Mouse (Mus musculus): Measurements from ENCODE around the gene Slc16a5. TPM values are rescaled to one million over a fixed set of nuclear protein-coding genes. Genes with fewer than 3 reads are reported as not detected.

The Slc16a5 gene
- polyA plus RNA-seq, 1 experiment: 31.1 TPM

- Histone ChIP-seq H3K36me3 (ENCODE audit: control insufficient read depth, insufficient read depth, low read length) (peaks cover 7% of the 10 kb centered on the region), H3K4me1 (ENCODE audit: control insufficient read depth, insufficient read depth, low read length) (no peaks in the 10 kb centered on the region), H3K27ac (ENCODE audit: insufficient read depth, low read depth, low read length) (no peak overlapping the region), H3K27me3 (replicated peaks; ENCODE audit: control insufficient read depth, insufficient read depth, low read length) (no peaks in the 10 kb centered on the region; the same call in 1 of the 2 replicates), H3K4me3 (ENCODE audit: insufficient read depth, low read depth, low read length) (no peak overlapping the region)
- 94% methylated on average over 2 of the region's 2 CpGs for WGBS
- TF ChIP-seq POLR2A (IDR thresholded peaks at IDR 0.05; ENCODE audit: low read depth, low read length) (no peak), CTCF (conservative IDR thresholded peaks at IDR 0.05; ENCODE audit: insufficient read depth, insufficient read length, low read depth, low read length) (no peak)
- no peak for DNase-seq
Observed at GRCm38 (mm10) chr11:115522238-115522637, 60.0 kb downstream of the Slc16a5 start.

DNA sequence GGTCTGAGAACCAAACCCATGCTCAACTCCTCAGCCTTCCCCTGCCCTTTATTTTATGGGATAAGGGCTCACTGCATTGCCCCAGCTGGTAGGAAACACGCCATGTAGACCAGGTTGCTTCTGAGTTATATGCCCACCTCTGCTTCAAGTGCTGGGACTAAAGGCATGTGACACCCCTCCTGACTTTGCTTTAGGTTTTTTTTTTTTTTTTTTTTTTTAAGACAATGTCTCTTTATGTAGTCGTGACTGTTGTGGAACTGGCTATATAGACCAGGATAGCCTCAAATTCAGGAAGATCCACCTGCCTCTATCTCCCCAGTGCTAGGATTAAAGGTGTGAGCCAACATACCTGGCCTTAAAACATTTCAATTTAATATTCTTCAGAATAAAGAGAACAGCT lies 60.4 kb downstream of the Slc16a5 start:
- DNase-seq: no peak
- Histone ChIP-seq H3K36me3 (ENCODE audit: control insufficient read depth, insufficient read depth, low read length) (peaks cover 7% of the 10 kb centered on the region), H3K27me3 (replicated peaks; ENCODE audit: control insufficient read depth, insufficient read depth, low read length) (no peaks in the 10 kb centered on the region; the same call in 1 of the 2 replicates), H3K4me3 (ENCODE audit: insufficient read depth, low read depth, low read length) (no peak overlapping the region), H3K4me1 (ENCODE audit: control insufficient read depth, insufficient read depth, low read length) (no peaks in the 10 kb centered on the region), H3K27ac (ENCODE audit: insufficient read depth, low read depth, low read length) (no peak overlapping the region)
- TF ChIP-seq POLR2A (IDR thresholded peaks at IDR 0.05; ENCODE audit: low read depth, low read length) (no peak), CTCF (conservative IDR thresholded peaks at IDR 0.05; ENCODE audit: insufficient read depth, insufficient read length, low read depth, low read length) (no peak)
- whole genome bisulfite sequencing: 73% methylated on average over 2 of the region's 2 CpGs

Other genes with a start within 250 kb of the Slc16a5 start
- 0.34 and 0.42 TPM in 2 replicates for gene Grin2c, start 195.2 kb upstream of the Slc16a5 start, polyA plus RNA-seq (2012; rRNA removed)
- gene Fdxr, start 185.4 kb upstream of the Slc16a5 start, polyA plus RNA-seq (2012; rRNA removed): 18.0 and 21.0 TPM in 2 replicates
- gene Fads6, start 164.8 kb upstream of the Slc16a5 start, polyA plus RNA-seq (2012; rRNA removed): 14.0 and 18.1 TPM in 2 replicates
- not detected in 2 replicates for gene Otop2, start 155.3 kb upstream of the Slc16a5 start, polyA plus RNA-seq (2012; rRNA removed)
- 0.04 and 0.05 TPM in 2 replicates for gene Ush1g, start 140.4 kb upstream of the Slc16a5 start, polyA plus RNA-seq (2012; rRNA removed)
- gene Otop3, start 127.7 kb upstream of the Slc16a5 start, polyA plus RNA-seq (2012; rRNA removed): 0.07 and 0.13 TPM in 2 replicates
- 5.4 and 6.1 TPM in 2 replicates for gene Hid1, start 94.7 kb upstream of the Slc16a5 start, polyA plus RNA-seq (2012; rRNA removed)
- gene Cdr2l, start 80.6 kb upstream of the Slc16a5 start, polyA plus RNA-seq (2012; rRNA removed): 5.3 and 5.6 TPM in 2 replicates
- gene Mrpl58, start 58.7 kb upstream of the Slc16a5 start, polyA plus RNA-seq (2012; rRNA removed): 145 and 146 TPM in 2 replicates
- 296 and 478 TPM in 2 replicates for gene Atp5h, start 42.5 kb upstream of the Slc16a5 start, polyA plus RNA-seq (2012; rRNA removed)
- 35.4 and 37.8 TPM in 2 replicates for gene Kctd2, start 42.3 kb upstream of the Slc16a5 start, polyA plus RNA-seq (2012; rRNA removed)
- gene Trim80, start 21.9 kb upstream of the Slc16a5 start, polyA plus RNA-seq (2012; rRNA removed): 0.28 and 0.37 TPM in 2 replicates
- 6.8 and 7.3 TPM in 2 replicates for gene Armc7, start 13.2 kb downstream of the Slc16a5 start, polyA plus RNA-seq (2012; rRNA removed)
- 47.6 and 50.5 TPM in 2 replicates for gene Nt5c, start 29.4 kb downstream of the Slc16a5 start, polyA plus RNA-seq (2012; rRNA removed)
- gene Jpt1, start 51.9 kb downstream of the Slc16a5 start, polyA plus RNA-seq (2012; rRNA removed): 62.9 and 64.9 TPM in 2 replicates
- gene Sumo2, start 73.8 kb downstream of the Slc16a5 start, polyA plus RNA-seq (2012; rRNA removed): 48.4 and 85.2 TPM in 2 replicates
- gene Nup85, start 102.0 kb downstream of the Slc16a5 start, polyA plus RNA-seq (2012; rRNA removed): 32.9 and 33.5 TPM in 2 replicates
- gene Mrps7, start 141.5 kb downstream of the Slc16a5 start, polyA plus RNA-seq (2012; rRNA removed): 51.7 and 53.1 TPM in 2 replicates
- gene Gga3, start 141.6 kb downstream of the Slc16a5 start, polyA plus RNA-seq (2012; rRNA removed): 16.9 and 17.7 TPM in 2 replicates
- 138 and 144 TPM in 2 replicates for gene Mif4gd, start 150.5 kb downstream of the Slc16a5 start, polyA plus RNA-seq (2012; rRNA removed)
- gene Slc25a19, start 165.8 kb downstream of the Slc16a5 start, polyA plus RNA-seq (2012; rRNA removed): 144 and 172 TPM in 2 replicates
- gene Grb2, start 246.1 kb downstream of the Slc16a5 start, polyA plus RNA-seq (2012; rRNA removed): 34.1 and 42.6 TPM in 2 replicates